Mouse (Mus musculus) skeletal muscle tissue, adult 2 months (tissue): Measurements from ENCODE around the gene Cwh43.
A peak's percentile ranks its signal among the peaks of the same experiment; 100 is the strongest.
"Not testable (repeated sequence)": the region's sequence is repeated elsewhere in the genome, so short reads cannot be mapped to it uniquely, and the experiment has no call there.

ENCODE experiments used
- DNase-seq: peaks from one replicate; pipeline ENCODE4 v3.0.0-alpha.2; 2012; ENCODE audit warnings: low read depth, low spot score

Gene Cwh43

GRCm38 (mm10) chr5:73480700-73481099 is 74.8 kb downstream of the Cwh43 start, which contains the start of gene Dcun1d4:
Dcun1d4 (plus strand) TSS chr5:73481000.
- no peak for DNase-seq

DNA sequence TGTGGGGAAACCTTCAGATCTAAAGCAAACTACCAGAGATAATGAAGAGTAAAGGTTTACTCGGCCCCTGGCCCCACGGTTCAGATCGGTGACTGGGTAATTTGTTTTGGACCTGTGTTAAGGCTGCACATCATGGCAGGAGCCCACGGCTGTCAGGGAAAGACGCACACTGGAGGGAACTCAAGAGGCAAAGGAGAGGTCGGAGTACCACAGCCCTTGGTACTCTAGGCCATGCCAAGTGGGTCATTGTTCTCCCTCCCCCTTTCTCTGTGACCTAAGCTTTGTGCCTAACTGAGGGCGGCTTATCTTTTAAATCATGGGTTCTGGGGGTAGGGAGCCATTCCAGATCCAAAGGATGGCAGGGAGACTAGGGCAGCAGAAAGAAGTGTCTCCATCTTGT is 75.5 kb downstream of the Cwh43 start:
- DNase-seq = no peak

DNA sequence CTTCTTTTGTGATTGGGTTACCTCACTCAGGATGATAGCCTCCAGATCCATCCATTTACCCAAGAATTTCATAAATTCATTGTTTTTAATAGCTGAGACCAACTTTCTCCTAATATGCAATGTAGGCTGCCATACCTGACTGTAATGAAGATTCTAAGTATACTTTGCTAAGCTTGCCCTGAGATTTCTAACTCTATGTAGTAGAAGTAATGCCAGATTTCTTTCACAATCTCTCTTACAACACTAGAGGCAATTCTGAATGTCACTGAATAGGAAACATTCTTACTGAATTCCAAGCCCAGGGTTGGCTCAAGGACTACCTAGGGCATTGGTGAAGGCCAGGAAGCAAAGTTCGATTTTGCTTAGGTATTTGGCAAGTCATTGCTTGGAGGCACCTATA is 76.5 kb downstream of the Cwh43 start:
- DNase-seq = not testable (repeated sequence)

DNA sequence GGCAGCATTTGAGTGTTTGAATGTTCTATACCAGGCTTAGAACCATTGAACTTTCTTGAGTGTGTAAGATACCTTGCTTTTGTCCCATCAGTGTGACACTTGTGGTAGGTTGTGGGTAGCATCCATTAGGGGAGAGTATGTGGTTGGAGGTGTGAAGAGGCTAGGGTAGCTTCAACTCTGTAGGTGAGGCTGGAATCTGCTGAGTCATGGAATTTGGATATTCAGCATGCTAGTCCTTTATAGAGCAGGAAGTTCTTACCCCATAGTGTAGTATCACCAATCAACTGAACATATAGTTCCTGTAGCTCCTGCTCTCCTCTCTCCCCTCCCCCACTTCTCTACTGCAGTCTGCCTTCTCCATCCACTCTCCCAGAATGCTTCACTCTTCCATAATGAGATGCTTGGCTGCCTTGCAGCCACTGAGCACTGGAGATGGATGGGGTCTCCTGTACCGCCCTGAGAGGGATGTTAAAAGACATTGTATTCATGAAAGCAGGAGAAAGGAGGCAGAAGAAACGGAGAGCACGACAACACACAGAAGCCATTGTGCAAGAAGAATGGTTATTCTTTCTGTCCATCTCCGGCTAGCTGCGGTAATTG is 78.2 kb downstream of the Cwh43 start:
- no peak for DNase-seq

GRCm38 (mm10) chr5:73486451-73486850 is 80.6 kb downstream of the Cwh43 start:
- DNase-seq = no peak

DNA sequence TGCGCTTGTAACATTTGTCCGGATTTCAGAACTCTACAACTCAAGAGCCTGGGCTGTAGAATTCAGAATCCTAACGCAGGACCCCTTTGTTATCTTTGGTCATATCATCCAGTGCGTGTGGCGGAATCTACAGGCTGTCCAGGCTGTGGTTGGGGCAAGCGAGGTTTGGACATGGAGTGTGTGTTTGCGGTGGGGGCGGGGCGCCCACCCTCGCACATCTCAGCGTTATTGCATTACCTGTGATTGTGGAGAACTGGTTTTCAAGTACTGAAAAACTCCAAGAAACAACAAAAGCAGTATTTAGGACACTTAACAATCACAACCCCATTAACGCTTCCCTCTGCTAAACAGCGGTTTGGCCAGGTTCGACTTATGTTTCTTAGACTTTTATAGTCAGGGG is 84.0 kb downstream of the Cwh43 start:
- no peak for DNase-seq

DNA sequence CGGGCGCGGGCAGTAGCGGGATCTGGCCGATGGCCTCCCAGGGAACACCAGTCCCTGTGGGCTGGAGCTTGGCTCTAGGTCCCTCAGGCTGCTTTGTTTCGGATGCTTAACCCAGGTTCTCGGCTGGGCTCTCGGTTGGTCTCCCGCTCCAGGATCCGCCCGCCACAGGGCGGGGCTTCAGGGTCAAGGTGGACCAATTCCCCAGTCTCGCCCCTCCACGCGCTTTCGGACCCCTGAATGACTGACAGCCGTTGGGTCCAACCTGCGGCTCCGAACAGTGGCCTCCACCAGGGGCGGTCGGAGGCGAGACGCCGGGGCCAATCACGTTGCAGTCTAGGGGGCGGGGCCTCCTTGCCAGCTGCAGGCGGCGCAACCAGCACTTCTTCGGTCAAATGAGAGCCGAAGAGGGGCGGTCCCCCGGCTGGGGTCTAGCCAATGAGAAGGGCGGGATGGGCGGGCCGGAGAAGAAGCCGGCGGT is 84.8 kb downstream of the Cwh43 start:
- DNase-seq = peak; percentile 98

GRCm38 (mm10) chr5:73491074-73491836 is 85.4 kb downstream of the Cwh43 start:
- DNase-seq = no peak

DNA sequence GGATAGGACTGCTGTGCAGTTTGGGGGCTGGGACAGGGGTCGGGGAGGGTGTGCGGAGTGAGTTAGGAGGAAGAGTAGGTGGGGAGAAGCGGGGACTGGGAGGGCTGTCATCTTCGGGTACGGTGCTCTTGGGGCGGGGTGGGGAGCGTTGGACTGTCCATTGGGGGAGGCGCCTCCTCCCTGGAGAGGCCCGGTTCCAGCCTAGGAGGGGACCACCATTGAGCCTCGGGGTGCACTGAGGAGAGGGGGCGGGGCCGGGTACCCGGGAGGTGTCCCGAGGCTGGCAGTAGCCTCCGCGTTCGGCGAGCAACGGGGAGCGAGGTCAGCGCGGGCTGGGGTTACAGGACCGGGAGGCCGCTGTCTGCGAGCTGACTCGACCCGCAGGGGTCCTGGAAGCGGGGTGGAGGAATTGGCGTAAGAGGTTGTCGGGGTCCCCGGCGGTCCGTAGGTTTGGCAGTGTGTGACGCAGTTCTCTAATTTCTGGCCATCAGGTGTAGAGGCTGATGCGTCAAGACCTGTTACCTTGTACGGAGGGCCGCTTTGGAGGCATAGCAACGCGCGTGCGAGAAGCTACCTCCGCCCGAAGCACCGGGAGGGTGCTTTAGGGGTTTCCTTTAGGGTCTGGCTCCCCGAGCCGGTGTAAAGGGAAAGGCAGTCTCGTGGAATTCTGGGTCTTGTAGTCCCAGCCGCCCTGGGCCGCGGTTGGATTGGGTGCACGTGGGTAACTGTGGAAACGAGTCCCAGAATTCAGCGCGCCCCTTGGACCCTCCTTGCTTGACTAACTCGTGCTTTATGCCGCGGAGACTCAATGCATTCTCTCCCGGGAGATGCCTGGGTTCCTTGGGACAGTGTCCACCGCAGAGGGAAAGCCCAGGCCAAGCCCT is 86.2 kb downstream of the Cwh43 start:
- peak; percentile 71 for DNase-seq

DNA sequence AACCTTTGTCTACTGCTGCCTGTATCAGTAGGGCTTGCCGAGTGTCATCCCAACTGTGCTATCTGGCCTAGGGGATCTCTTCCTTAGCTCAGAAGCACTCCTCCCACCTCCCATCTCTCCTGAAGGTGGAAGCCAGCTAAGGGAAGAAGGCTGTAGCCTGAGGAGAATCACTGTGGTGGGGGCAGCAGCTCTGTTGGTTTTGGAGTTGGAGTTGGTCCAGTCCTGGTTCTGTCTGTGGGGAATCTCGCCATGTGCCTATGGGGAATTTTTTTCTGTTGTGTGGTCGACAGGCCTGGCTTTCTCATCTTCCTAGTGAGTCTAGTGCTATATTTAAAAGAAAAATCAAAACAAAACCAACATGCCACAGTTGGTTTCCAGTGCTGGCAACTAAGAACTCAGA is 91.5 kb downstream of the Cwh43 start:
- DNase-seq = no peak

DNA sequence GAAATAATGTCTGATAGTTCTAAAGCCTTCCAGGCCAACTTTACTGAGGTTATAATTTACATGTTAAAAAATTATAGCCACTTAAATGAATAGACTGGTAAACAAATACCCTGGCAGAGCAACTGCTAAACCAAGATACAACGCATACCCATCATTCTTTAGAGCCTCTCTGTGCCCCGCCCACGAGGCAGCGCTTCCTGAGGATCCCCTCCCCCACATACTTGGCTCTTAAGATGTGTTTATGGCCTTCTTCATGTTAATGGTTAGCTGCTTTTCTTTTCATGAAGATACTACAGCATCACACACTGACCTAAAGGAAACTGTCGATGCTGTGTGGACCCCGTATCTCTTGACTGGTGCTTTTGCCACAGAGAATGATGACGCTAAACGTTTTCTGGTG is 92.7 kb downstream of the Cwh43 start:
- DNase-seq = no peak

- no peak for DNase-seq
These were observed 95.1 kb downstream of the Cwh43 start for GRCm38 (mm10) chr5:73500867-73501440.

GRCm38 (mm10) chr5:73502422-73502821 is 96.5 kb downstream of the Cwh43 start:
- DNase-seq = no peak
